In genomic region chr5:35974265-35974664, GRCm38 (mm10) we compare ENCODE assay signal across 14 mouse cellular contexts.
DNase-seq lines count a peak whose midpoint lies in the region; ATAC-seq and TF ChIP-seq lines count a peak whose summit lies in the region.
"Had no signal": no experiment of that assay in that cellular context is flagged by ENCODE, and none has a peak within 500 bp of the region (broad histone marks: within the 10 kb centered on the region; RNA-seq: fewer than 3 reads in every experiment).

No protein-coding gene starts in this region.

- 64% methylated on average over 15 of the region's 15 CpGs for WGBS in heart, embryonic 11.5 days (ENCODE audit: insufficient replicate concordance)
- 89% methylated on average over 15 of the region's 15 CpGs for WGBS in limb, embryonic 13.5 days
- WGBS in limb, embryonic 10.5 days: 86% methylated on average over 15 of the region's 15 CpGs
- WGBS in limb, embryonic 15.5 days: 78% methylated on average over 15 of the region's 15 CpGs

- H3K9me3 ChIP-seq in heart, embryonic 11.5 days (replicated peaks; ENCODE audit: control insufficient read depth, low read length): no peaks in the 10 kb centered on the region
- H3K9me3 ChIP-seq in limb, embryonic 13.5 days: 0 out of 2 replicates have a peak, but pooled peaks cover 4% of the 10 kb centered on the region
- H3K9me3 ChIP-seq in limb, embryonic 10.5 days (replicated peaks): no peaks in the 10 kb centered on the region
- no peaks in the 10 kb centered on the region for H3K9me3 ChIP-seq in limb, embryonic 15.5 days
- H3K9me3 ChIP-seq: neural tube, embryonic 13.5 days had no signal

- DNase-seq in heart, postnatal 36 days: no peak
- no peak for DNase-seq in limb, embryonic 10.5 days (ENCODE audit: low spot score)
- DNase-seq in left cerebral cortex, adult 18-20 months (ENCODE audit: low spot score in 2 of 2): no peak
- DNase-seq in cerebellum, adult 18-20 months: no peak
- DNase-seq: cerebellum, adult 2 months; layer of hippocampus, postnatal 36 days; midbrain, embryonic 14.5 days; retina, postnatal 1 day had no signal

- peak overlapping the region; percentile 15; the same call in 1 of the 2 replicates for H3K4me2 ChIP-seq in heart, embryonic 11.5 days
- no peak overlapping the region for H3K4me2 ChIP-seq in limb, embryonic 13.5 days (replicated peaks)
- H3K4me2 ChIP-seq in limb, embryonic 15.5 days: 0 out of 2 replicates have a peak overlapping the region, but pooled peaks have one; percentile 2
- H3K4me2 ChIP-seq: neural tube, embryonic 13.5 days had no signal

- H3K36me3 ChIP-seq in heart, embryonic 11.5 days (ENCODE audit: control insufficient read depth, insufficient read depth, low read length): peaks cover 32% of the 10 kb centered on the region
- peaks cover 62% of the 10 kb centered on the region for H3K36me3 ChIP-seq in limb, embryonic 13.5 days
- H3K36me3 ChIP-seq in limb, embryonic 10.5 days: peaks cover 63% of the 10 kb centered on the region
- peaks cover 59% of the 10 kb centered on the region for H3K36me3 ChIP-seq in limb, embryonic 15.5 days

- no peaks in the 10 kb centered on the region for H3K27me3 ChIP-seq in heart, embryonic 11.5 days (ENCODE audit: control insufficient read depth, insufficient read depth, low read length)
- no peaks in the 10 kb centered on the region for H3K27me3 ChIP-seq in limb, embryonic 13.5 days
- H3K27me3 ChIP-seq in limb, embryonic 10.5 days (ENCODE audit: low read depth, poor library complexity, severe bottlenecking): no peaks in the 10 kb centered on the region
- no peaks in the 10 kb centered on the region for H3K27me3 ChIP-seq in limb, embryonic 15.5 days
- H3K27me3 ChIP-seq: neural tube, embryonic 13.5 days had no signal

- peak overlapping the region; percentile 25; the same call in 1 of the 2 replicates for H3K27ac ChIP-seq in heart, embryonic 11.5 days (ENCODE audit: low read depth, low read length)
- peak overlapping the region; percentile 58; the same call in 1 of the 2 replicates for H3K27ac ChIP-seq in limb, embryonic 13.5 days
- no peak overlapping the region for H3K27ac ChIP-seq in limb, embryonic 10.5 days
- peak overlapping the region; percentile 59 for H3K27ac ChIP-seq in embryonic fibroblast, embryonic 13.5 days (ENCODE audit: insufficient read depth, low read length)
- H3K27ac ChIP-seq in limb, embryonic 15.5 days: peak overlapping the region; percentile 76
- H3K27ac ChIP-seq: macrophage had no signal

- no peak for TF ChIP-seq POLR2A in embryonic fibroblast, embryonic 13.5 days (IDR thresholded peaks at IDR 0.05; ENCODE audit: low read depth, low read length)

- ATAC-seq in heart, embryonic 11.5 days (replicated peaks; ENCODE audit: insufficient number of reproducible peaks, low FRiP score, low TSS enrichment): no peak
- ATAC-seq in limb, embryonic 13.5 days (ENCODE audit: low FRiP score, low read depth): no peak
- no peak for ATAC-seq in limb, embryonic 15.5 days (ENCODE audit: insufficient number of reproducible peaks, low FRiP score, low TSS enrichment, low read depth)

- H3K4me1 ChIP-seq in heart, embryonic 11.5 days (ENCODE audit: control insufficient read depth, insufficient read depth, low read length): peaks cover 21% of the 10 kb centered on the region
- peaks cover 17% of the 10 kb centered on the region for H3K4me1 ChIP-seq in limb, embryonic 13.5 days
- H3K4me1 ChIP-seq in limb, embryonic 10.5 days: peaks cover 7% of the 10 kb centered on the region; the same call in 1 of the 2 replicates
- peaks cover 13% of the 10 kb centered on the region for H3K4me1 ChIP-seq in embryonic fibroblast, embryonic 13.5 days (ENCODE audit: control insufficient read depth, insufficient read depth, low read length)
- peaks cover 37% of the 10 kb centered on the region for H3K4me1 ChIP-seq in limb, embryonic 15.5 days

- TF ChIP-seq CTCF in embryonic fibroblast, embryonic 13.5 days (IDR thresholded peaks at IDR 0.05; ENCODE audit: borderline replicate concordance, insufficient read depth, low read length): no peak

- H3K4me3 ChIP-seq in heart, embryonic 11.5 days (ENCODE audit: low read depth, low read length): no peak overlapping the region
- no peak overlapping the region for H3K4me3 ChIP-seq in limb, embryonic 13.5 days
- no peak overlapping the region for H3K4me3 ChIP-seq in limb, embryonic 10.5 days
- no peak overlapping the region for H3K4me3 ChIP-seq in embryonic fibroblast, embryonic 13.5 days (ENCODE audit: insufficient read depth, low read length)
- no peak overlapping the region for H3K4me3 ChIP-seq in limb, embryonic 15.5 days
- H3K4me3 ChIP-seq: neural tube, embryonic 13.5 days had no signal

- intact Hi-C loops in heart, postnatal 36 days (cut with DNase I): loop anchor here (10.0 kb wide), 1 partner anchor 379 kb away; no protein-coding TSS in a partner anchor

- no peak overlapping the region; the same call in 1 of the 2 replicates for H3K9ac ChIP-seq in heart, embryonic 11.5 days (ENCODE audit: low read depth, low read length)
- no peak overlapping the region for H3K9ac ChIP-seq in limb, embryonic 13.5 days
- no peak overlapping the region for H3K9ac ChIP-seq in limb, embryonic 15.5 days
- H3K9ac ChIP-seq: neural tube, embryonic 13.5 days had no signal
